ENCODE assay signal across 32 mouse cellular contexts in genomic region chr1:30849955-30850354, GRCm38 (mm10).
"Had no signal": no experiment of that assay in that cellular context is flagged by ENCODE, and none has a peak within 500 bp of the region (broad histone marks: within the 10 kb centered on the region; RNA-seq: fewer than 3 reads in every experiment).

No protein-coding gene starts in this region.

- H3K9ac ChIP-seq: limb, embryonic 12.5 days; limb, embryonic 13.5 days; limb, embryonic 15.5 days; liver, embryonic 12.5 days; liver, embryonic 13.5 days; liver, embryonic 14.5 days; liver, embryonic 15.5 days; liver, postnatal 0 days; lung, embryonic 14.5 days; lung, embryonic 15.5 days; midbrain, embryonic 12.5 days; midbrain, embryonic 13.5 days; midbrain, embryonic 15.5 days; neural tube, embryonic 12.5 days had no signal

- H3K36me3 ChIP-seq: limb, embryonic 15.5 days; liver, embryonic 13.5 days; midbrain, embryonic 12.5 days; midbrain, embryonic 15.5 days; neural tube, embryonic 12.5 days had no signal

- ATAC-seq: liver, embryonic 12.5 days; liver, postnatal 0 days; lung, postnatal 0 days; midbrain, embryonic 13.5 days; midbrain, embryonic 15.5 days; midbrain, embryonic 16.5 days had no signal

- DNase-seq: left cerebral cortex, postnatal 4 days; liver; liver, embryonic 13.5 days; liver, postnatal 0 days; lung, adult 18-20 months; lung, adult 2 months; lung, embryonic 14.5 days; lung, postnatal 10 days; lung, postnatal 14 days; lung, postnatal 36 days; lung, postnatal 4 days; midbrain, embryonic 14.5 days had no signal

- H3K27ac ChIP-seq: limb, embryonic 10.5 days; limb, embryonic 12.5 days; limb, embryonic 13.5 days; limb, embryonic 15.5 days; liver, embryonic 12.5 days; liver, embryonic 13.5 days; liver, embryonic 14.5 days; liver, embryonic 15.5 days; lung, embryonic 15.5 days; macrophage; midbrain, embryonic 10.5 days; midbrain, embryonic 12.5 days; midbrain, embryonic 13.5 days; midbrain, embryonic 15.5 days; neural tube, embryonic 12.5 days had no signal

- H3K9me3 ChIP-seq: limb, embryonic 10.5 days; limb, embryonic 12.5 days; limb, embryonic 13.5 days; limb, embryonic 15.5 days; liver, embryonic 12.5 days; liver, embryonic 13.5 days; liver, embryonic 15.5 days; lung, embryonic 15.5 days; megakaryocyte, embryonic 14.5 days; midbrain, embryonic 10.5 days; midbrain, embryonic 12.5 days; midbrain, embryonic 13.5 days; midbrain, embryonic 15.5 days; neural tube, embryonic 12.5 days had no signal

- H3K4me2 ChIP-seq: limb, embryonic 12.5 days; limb, embryonic 13.5 days; limb, embryonic 15.5 days; liver, embryonic 11.5 days; liver, embryonic 12.5 days; liver, embryonic 13.5 days; liver, embryonic 15.5 days; lung, embryonic 14.5 days; lung, embryonic 15.5 days; midbrain, embryonic 11.5 days; midbrain, embryonic 12.5 days; midbrain, embryonic 13.5 days; midbrain, embryonic 15.5 days; neural tube, embryonic 12.5 days had no signal

- H3K4me1 ChIP-seq: limb, embryonic 10.5 days; limb, embryonic 12.5 days; limb, embryonic 13.5 days; limb, embryonic 15.5 days; lung, embryonic 15.5 days; midbrain, embryonic 10.5 days; midbrain, embryonic 12.5 days; midbrain, embryonic 13.5 days; midbrain, embryonic 15.5 days; neural tube, embryonic 12.5 days had no signal

- H3K4me3 ChIP-seq: limb, embryonic 10.5 days; limb, embryonic 12.5 days; limb, embryonic 13.5 days; limb, embryonic 15.5 days; liver, embryonic 12.5 days; liver, embryonic 13.5 days; liver, embryonic 15.5 days; lung, embryonic 15.5 days; megakaryocyte, embryonic 14.5 days; midbrain, embryonic 10.5 days; midbrain, embryonic 12.5 days; midbrain, embryonic 13.5 days; midbrain, embryonic 15.5 days; myocyte; neural tube, embryonic 12.5 days had no signal

- H3K27me3 ChIP-seq: limb, embryonic 12.5 days; limb, embryonic 13.5 days; limb, embryonic 15.5 days; liver, embryonic 12.5 days; liver, embryonic 13.5 days; liver, embryonic 15.5 days; lung, embryonic 15.5 days; megakaryocyte, embryonic 14.5 days; midbrain, embryonic 12.5 days; midbrain, embryonic 13.5 days; midbrain, embryonic 15.5 days; neural tube, embryonic 12.5 days had no signal
